Mouse (Mus musculus) inflammation-experienced regulatory T-cells, adult 6 months (primary cell): ENCODE measurements around the gene Tead2. TPM values are rescaled to one million over a fixed set of nuclear protein-coding genes. Genes with fewer than 3 reads are reported as not detected.

Experiments used
- ATAC-seq: one replicate; pipeline ENCODE4 v1.8.0; 2017
- polyA plus RNA-seq, 3 experiments: library from polyadenylated mRNA; unstranded; fragments of 100-300 nt; shearing (Covaris generic); gene quantifications; one replicate each; pipeline ENCODE4 v1.2.1; 2017

The Tead2 gene
- polyA plus RNA-seq, 3 experiments from 2014 or later, result 2.0 to 4.2 (median 3.2) TPM

GRCm38 (mm10) chr7:45191803-45192363 lies 23.7 kb upstream of the Tead2 start:
- ATAC-seq, result no peak

GRCm38 (mm10) chr7:45192585-45193310 lies 22.8 kb upstream of the Tead2 start:
- ATAC-seq, result no peak

- no peak for ATAC-seq
Measured at GRCm38 (mm10) chr7:45193406-45193805, 22.1 kb upstream of the Tead2 start.

DNA sequence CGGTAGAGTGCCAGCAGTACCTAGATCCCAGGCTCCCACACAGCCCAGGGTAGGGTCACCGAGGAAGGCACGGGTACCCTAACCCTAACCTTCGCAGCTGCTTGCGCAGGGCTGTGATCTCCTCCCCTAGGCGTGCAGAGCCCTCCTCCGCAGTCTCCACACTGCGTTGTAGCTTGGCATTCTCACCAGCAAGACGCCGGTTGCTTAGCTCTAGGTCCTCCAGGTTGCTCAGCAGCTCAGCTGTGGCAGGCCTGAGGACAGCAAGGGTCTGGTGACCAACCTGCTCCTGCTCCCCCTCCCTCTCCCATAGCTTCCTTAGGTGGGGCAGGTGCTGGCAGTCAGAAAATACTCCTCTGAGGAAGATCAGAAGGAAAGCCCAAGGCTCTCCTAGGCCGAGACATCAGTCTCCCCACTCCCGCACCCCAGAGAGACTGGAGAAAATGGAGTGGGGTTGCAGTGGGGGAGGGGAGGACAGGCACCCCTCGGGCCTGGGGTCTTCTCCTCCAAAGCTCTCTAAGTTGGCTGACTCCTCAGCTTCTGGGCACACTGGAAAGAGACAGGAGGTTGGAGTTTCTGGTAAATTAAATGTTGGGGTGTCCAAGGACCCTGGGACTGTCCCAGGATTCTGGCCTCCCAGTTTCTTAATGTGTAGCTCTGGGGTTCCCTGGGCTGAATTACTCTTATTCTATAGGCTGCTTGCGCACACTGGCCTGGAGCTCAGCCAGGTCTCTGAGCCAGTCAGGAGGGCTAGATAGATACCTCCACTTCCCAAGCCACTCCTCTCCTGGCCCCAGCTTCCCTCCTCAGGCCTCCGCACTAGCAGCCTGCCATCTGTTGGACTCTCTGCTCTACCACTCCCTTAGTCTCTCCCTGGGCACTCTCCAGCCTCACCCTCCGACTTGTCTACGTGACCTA lies 21.4 kb upstream of the Tead2 start:
- ATAC-seq, result no peak

- ATAC-seq, result no peak
Measured at GRCm38 (mm10) chr7:45195341-45196175, 20.0 kb upstream of the Tead2 start.

GRCm38 (mm10) chr7:45196176-45196535 lies 19.4 kb upstream of the Tead2 start:
- no peak for ATAC-seq

- ATAC-seq, result no peak
Measured at GRCm38 (mm10) chr7:45196994-45197393, 18.6 kb upstream of the Tead2 start.

GRCm38 (mm10) chr7:45198435-45198834 lies 17.1 kb upstream of the Tead2 start:
- ATAC-seq, result peak; percentile 60

GRCm38 (mm10) chr7:45198961-45199360 lies 16.6 kb upstream of the Tead2 start:
- no peak for ATAC-seq

DNA sequence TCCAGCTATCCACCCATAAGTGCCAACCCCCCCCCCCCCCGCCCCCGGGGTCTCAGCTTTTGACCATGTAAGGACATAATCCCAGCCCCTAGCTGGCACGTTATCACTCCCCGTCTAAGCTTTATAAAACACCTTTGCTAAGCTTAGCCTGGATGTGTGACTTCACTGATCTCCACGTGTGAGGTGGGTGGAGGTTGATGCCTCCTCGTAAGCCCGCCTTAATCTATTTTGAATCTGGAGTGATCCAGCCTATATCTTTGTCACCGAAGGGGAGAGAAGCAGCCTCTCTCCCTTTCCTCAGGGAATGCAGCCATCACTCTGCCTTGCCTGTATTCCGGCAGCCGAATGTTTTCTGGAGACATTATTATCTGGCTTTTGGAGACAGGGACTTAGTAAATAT lies 12.9 kb upstream of the Tead2 start:
- ATAC-seq, result no peak

DNA sequence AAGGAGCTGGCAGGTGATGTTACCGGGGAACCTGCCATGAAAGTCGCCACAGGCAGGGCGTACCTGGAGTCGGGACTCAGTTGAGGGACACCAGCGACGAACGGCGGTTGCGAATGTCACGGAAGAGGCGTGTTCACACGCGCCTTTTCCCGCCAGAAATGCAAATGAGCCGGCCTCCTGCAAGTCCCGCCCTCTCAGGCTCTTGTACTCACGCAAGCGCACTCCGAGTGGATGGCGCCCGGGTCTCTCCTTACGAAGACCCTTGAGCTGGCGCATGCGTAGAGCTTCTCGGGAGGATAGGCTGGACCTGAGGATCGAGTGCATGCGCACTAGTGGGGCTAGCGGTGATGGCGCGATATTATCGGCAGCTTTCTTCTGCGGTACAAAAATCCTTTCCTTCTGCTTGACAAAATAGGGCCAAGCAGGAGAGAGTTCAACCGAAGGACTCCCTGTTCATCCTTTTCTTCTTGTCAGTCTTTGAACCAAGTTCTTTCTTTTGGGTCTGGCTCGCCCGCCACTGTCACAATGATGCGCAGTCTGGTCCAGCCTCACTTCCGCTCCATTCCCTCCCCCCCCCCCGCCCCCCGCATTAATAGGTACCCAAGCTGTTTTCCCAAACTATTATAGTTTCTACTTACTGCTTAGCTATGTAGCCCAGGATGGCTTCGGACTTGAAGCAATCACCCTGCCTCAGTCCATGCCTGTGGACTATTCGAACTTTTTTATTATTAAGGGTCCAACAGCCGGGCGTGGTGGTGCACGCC lies 11.0 kb upstream of the Tead2 start, which contains the start of gene Ccdc155:
Gene Ccdc155 (minus strand): TSS at position 513 of the 764 bp plus-strand sequence.
- ATAC-seq, result peak; percentile 90

DNA sequence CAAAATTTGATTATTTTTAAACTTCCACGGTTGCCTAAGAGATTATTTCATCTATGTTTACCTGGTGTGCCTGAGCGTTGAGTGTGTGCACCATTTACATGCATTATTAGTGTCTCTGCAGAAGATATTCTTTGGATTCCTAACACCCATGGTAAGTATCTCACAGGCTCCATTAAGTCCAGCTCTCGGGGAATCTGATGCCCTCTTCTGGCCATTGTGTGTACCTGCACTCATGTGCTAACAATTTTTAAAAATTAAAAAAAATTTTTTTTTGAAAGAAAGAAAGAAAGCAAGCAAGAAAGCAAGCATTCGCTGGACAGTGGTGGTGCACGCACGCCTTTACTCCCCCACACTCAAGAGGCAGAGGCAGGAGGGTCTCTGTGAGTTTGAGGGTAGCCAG lies 7.3 kb upstream of the Tead2 start:
- ATAC-seq, result no peak

DNA sequence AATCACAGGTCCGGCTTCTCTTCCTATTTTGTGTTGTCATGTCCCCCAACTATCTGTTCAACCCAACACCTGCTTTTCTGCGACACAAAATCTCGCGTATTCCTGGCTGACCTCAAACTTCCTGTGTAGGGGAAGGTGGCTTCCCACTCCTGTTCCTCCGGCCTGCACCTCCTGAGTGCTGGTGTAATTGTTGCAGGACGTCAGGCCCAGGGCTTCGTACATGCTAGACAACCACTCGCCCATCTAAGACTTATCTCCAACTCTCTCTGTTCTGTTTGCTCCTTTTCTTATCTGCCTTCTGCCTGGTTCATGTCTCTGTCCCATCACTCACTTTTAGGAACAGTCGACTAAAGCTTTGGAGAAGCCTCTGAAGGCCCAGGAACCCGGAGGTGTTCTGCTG lies 4.5 kb upstream of the Tead2 start:
- no peak for ATAC-seq

- peak; percentile 41 for ATAC-seq
Measured at GRCm38 (mm10) chr7:45211851-45212251, 3.7 kb upstream of the Tead2 start, which contains the start of gene Dkkl1. Gene Dkkl1, minus strand, starts transcription at chr7:45212147.

GRCm38 (mm10) chr7:45212356-45212755 lies 3.2 kb upstream of the Tead2 start:
- ATAC-seq, result no peak

- no peak for ATAC-seq
Measured at GRCm38 (mm10) chr7:45213708-45214107, 1.8 kb upstream of the Tead2 start.

- ATAC-seq, result no peak
Measured at GRCm38 (mm10) chr7:45216442-45217183, 1.1 kb downstream of the Tead2 start.

- no peak for ATAC-seq
Measured at GRCm38 (mm10) chr7:45221680-45222079, 6.1 kb downstream of the Tead2 start.

DNA sequence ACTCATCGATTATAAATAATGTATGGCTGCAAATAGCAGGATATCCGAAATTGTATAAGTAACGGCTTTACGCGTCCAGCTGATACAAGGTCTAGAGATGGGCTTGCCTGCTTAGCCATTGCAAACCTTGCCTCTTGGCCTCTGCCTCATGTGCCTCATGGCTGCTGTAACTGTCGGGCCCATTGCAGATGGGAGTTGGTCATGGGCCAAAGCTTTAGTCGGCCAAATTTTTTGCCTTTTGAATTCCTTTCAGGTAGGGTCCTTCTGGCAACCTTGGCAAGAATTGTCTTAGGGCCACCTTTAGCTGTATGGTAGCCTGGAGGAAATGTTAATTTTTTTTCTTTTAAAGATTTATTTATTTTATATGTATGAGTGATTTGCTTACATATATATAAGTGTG lies 9.3 kb downstream of the Tead2 start:
- ATAC-seq, result no peak

DNA sequence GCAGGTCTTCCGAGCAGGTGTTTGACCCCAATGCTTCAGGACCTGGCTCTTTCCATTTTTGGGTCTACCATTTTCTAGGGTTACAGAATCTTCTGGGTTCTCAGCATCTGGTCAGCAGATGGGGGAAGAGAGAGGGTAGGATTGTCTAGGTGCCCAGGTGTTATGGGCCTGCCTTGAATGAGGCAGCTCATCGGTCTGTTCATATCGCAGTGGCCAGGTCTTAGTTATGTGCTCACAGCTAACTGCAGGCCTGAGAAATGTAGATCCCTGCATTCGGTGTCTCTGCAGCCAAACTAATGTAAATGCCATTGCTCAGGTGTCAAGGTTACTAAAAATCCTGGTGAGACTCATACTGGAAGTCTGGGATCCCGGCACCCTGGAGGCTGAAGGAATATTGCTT lies 10.9 kb downstream of the Tead2 start:
- ATAC-seq, result no peak

GRCm38 (mm10) chr7:45228548-45228947 lies 13.0 kb downstream of the Tead2 start:
- ATAC-seq, result no peak
